ENCODE assay signal across 16 mouse cellular contexts in genomic region chr5:69222608-69223007, GRCm38 (mm10).
"Had no signal": no experiment of that assay in that cellular context is flagged by ENCODE, and none has a peak within 500 bp of the region (broad histone marks: within the 10 kb centered on the region; RNA-seq: fewer than 3 reads in every experiment).

No protein-coding gene starts in this region.

- H3K9me3 ChIP-seq: neural tube, embryonic 13.5 days; neural tube, embryonic 15.5 days; stomach, embryonic 15.5 days had no signal

- H3K4me3 ChIP-seq: neural tube, embryonic 13.5 days; neural tube, embryonic 15.5 days; stomach, embryonic 15.5 days had no signal

- H3K27ac ChIP-seq: neural tube, embryonic 13.5 days; neural tube, embryonic 15.5 days; stomach, embryonic 15.5 days; stomach, postnatal 0 days had no signal

- H3K9ac ChIP-seq: neural tube, embryonic 13.5 days; neural tube, embryonic 15.5 days; stomach, embryonic 15.5 days had no signal

- H3K4me2 ChIP-seq: neural tube, embryonic 13.5 days; neural tube, embryonic 15.5 days; stomach, embryonic 15.5 days had no signal

- H3K36me3 ChIP-seq: neural tube, embryonic 13.5 days; neural tube, embryonic 15.5 days; stomach, embryonic 15.5 days had no signal

- DNase-seq: retina, postnatal 1 day; right cerebral cortex, adult 18-20 months; right cerebral cortex, postnatal 14 days; right cerebral cortex, postnatal 25 days; right cerebral cortex, postnatal 4 days; spleen, adult 18-20 months; thymus, adult 18-20 months; thymus, adult 2 months; thymus, postnatal 14 days; thymus, postnatal 25 days; thymus, postnatal 36 days; thymus, postnatal 4 days had no signal

- H3K27me3 ChIP-seq: neural tube, embryonic 13.5 days; neural tube, embryonic 15.5 days; stomach, embryonic 15.5 days had no signal

- H3K4me1 ChIP-seq: neural tube, embryonic 13.5 days; neural tube, embryonic 15.5 days; stomach, embryonic 15.5 days had no signal
